Comparison of ENCODE assay signal across 28 mouse cellular contexts in genomic region chr3:60595606-60596005, GRCm38 (mm10).
"Had no signal": no experiment of that assay in that cellular context is flagged by ENCODE, and none has a peak within 500 bp of the region (broad histone marks: within the 10 kb centered on the region; RNA-seq: fewer than 3 reads in every experiment).

No protein-coding gene starts in this region.

- H3K27ac ChIP-seq: heart, adult 2 months; heart, embryonic 13.5 days; heart, embryonic 15.5 days; hindbrain, embryonic 10.5 days; hindbrain, embryonic 12.5 days; hindbrain, embryonic 14.5 days; intestine, embryonic 15.5 days; kidney, postnatal 0 days; layer of hippocampus, adult 2 months; left cerebral cortex, adult 2 months; limb, embryonic 10.5 days; limb, embryonic 12.5 days; liver, embryonic 13.5 days had no signal

- H3K4me3 ChIP-seq: heart, adult 2 months; heart, embryonic 13.5 days; heart, embryonic 15.5 days; hindbrain, embryonic 10.5 days; hindbrain, embryonic 12.5 days; intestine, embryonic 15.5 days; layer of hippocampus, adult 2 months; left cerebral cortex, adult 2 months; limb, embryonic 10.5 days; limb, embryonic 12.5 days; liver, embryonic 13.5 days had no signal

- H3K9ac ChIP-seq: heart, embryonic 13.5 days; heart, embryonic 15.5 days; hindbrain, embryonic 12.5 days; hindbrain, embryonic 14.5 days; intestine, embryonic 15.5 days; limb, embryonic 12.5 days; liver, embryonic 13.5 days had no signal

- H3K4me2 ChIP-seq: heart, embryonic 11.5 days; heart, embryonic 13.5 days; heart, embryonic 15.5 days; hindbrain, embryonic 12.5 days; hindbrain, embryonic 14.5 days; intestine, embryonic 15.5 days; limb, embryonic 12.5 days; liver, embryonic 11.5 days; liver, embryonic 13.5 days had no signal

- ATAC-seq: hindbrain, embryonic 16.5 days; inflammation-experienced regulatory T-cells, adult 6 months; intestine, embryonic 15.5 days; intestine, postnatal 0 days had no signal

- DNase-seq: gastrocnemius, postnatal 14 days; gastrocnemius, postnatal 36 days; heart, adult 11 months; heart, adult 2 months; heart, postnatal 14 days; heart, postnatal 4 days; kidney, adult 18-20 months; kidney, adult 8-10 months; kidney, postnatal 14 days; kidney, postnatal 36 days; liver; liver, embryonic 13.5 days had no signal

- H3K4me1 ChIP-seq: hindbrain, embryonic 10.5 days; hindbrain, embryonic 12.5 days had no signal

- H3K9me3 ChIP-seq: heart, embryonic 13.5 days; heart, embryonic 15.5 days; hindbrain, embryonic 10.5 days; hindbrain, embryonic 12.5 days; intestine, embryonic 15.5 days; limb, embryonic 10.5 days; limb, embryonic 12.5 days; liver, embryonic 13.5 days had no signal

- H3K27me3 ChIP-seq: heart, embryonic 13.5 days; heart, embryonic 15.5 days; hindbrain, embryonic 12.5 days; intestine, embryonic 15.5 days; limb, embryonic 12.5 days; liver, embryonic 13.5 days had no signal

- H3K36me3 ChIP-seq: heart, embryonic 15.5 days; hindbrain, embryonic 10.5 days; hindbrain, embryonic 12.5 days; limb, embryonic 10.5 days; limb, embryonic 12.5 days had no signal
